Mouse (Mus musculus): ENCODE measurements around the gene Gm30191. TPM values are rescaled to one million over a fixed set of nuclear protein-coding genes. Genes with fewer than 3 reads are reported as not detected.

Gene Gm30191
- not detected in 2 replicates for polyA plus RNA-seq (2012; ENCODE audit: low replicate concordance)

GRCm38 (mm10) chr4:134246719-134247258, at the start of gene Gm30191:
TSS of gene Gm30191 (plus strand) at chr4:134246935.

GRCm38 (mm10) chr4:134202904-134203303, 43.8 kb upstream of the Gm30191 start, which contains the start of gene Gm7534:
TSS of gene Gm7534 (minus strand) at chr4:134203004.

DNA sequence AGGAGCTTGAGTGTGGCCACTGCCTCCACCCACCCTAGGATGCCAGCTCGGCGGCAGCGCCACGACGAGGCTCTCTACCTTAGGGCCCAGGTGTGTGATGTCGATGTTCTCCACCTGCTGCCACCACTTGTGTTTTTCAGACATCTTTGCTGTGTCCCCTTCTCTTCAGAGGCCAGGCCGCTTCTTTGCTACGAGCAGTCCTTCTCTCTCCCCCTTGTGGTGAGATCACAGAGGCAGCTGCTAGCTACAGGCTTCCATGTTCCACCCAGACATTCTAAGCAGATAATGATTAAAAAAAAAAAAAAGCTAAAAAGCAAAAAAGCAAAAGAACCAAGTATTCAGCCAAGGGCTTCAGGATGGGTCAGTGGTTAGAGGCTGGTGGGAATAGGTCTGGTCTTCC, 19.5 kb upstream of the Gm30191 start, which contains the start of gene Catsper4:
Gene Catsper4, minus strand, starts transcription at position 190 of the 400 bp plus-strand sequence.

GRCm38 (mm10) chr4:134238279-134238651, 8.5 kb upstream of the Gm30191 start, which contains the start of gene Cnksr1:
TSS of gene Cnksr1 (minus strand) at chr4:134238399.

DNA sequence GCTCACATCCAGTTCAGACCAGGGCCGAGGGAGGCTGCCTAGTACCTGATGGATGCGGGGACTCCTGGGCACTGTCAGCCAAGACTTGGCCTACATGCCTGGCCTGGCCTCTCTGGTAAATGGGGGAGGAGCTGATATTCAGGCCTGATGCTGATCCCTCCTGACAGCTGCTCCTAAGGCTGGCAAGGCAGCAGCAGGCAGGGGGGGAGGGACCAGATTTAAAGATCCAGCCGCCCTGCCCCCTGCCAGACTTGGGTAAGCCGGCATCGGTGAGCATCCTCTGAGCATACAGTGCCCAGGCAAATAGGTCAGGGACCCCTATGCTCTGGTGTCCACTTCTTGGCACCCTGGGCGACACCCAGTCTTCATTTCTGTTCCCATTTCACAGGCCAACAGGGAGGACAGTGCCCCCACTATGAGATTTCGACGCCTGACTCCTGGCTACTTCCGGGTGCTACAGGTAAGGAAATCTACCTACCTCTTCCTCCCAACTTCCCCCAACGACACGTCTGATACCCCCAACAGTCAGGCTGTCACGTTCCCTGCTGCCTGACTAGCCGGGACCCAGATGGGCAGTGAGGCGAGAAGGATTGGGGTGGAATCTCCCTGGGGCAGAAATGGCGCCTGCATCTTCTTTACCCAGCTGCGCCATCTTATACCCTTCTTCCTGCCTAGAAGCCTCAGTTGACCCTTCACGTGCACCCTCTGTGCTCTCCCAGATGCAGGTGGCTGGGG, 3.1 kb upstream of the Gm30191 start, which contains the start of gene E130218I03Rik:
Gene E130218I03Rik, plus strand, starts transcription at position 147 of the 735 bp plus-strand sequence.

DNA sequence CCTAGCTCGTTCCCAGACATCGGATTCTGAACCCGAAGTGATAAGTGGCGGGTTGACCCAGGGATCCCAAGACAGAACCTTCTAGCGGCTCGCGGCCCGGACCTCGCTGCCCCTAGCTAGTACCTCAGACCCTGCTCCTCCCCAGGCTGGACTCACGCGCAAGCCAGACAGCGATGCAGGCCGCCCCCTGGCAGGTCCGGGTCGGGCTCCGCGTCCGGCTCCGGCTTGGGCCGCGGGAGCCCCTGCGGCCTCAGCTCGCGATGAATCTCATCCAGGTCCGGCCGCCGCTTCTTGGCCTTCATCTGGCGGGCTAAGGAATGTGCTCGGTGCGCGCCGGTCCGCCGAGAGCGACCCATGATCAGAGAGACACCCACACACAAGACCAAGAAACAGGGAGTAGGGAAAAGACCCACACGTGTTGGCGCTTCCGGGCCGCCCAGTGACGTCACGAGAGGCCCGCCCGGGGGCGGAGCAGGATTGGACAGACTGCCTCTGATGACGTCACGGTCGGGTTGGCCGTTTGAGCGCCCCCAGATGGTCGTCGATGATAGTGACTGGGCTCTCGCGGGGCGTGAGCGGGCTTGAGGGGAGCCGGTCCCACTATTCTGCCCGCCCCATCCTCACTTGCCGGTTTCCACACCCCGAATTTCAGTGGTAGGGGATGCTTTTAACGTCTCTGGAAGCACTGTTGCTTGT, 1.4 kb upstream of the Gm30191 start, which contains the start of gene Zfp593:
Gene Zfp593, minus strand, starts transcription at position 445 of the 696 bp plus-strand sequence.

GRCm38 (mm10) chr4:134253722-134254324, 7.1 kb downstream of the Gm30191 start, which contains the start of gene Grrp1:
TSS of gene Grrp1 (minus strand) at chr4:134254106.

DNA sequence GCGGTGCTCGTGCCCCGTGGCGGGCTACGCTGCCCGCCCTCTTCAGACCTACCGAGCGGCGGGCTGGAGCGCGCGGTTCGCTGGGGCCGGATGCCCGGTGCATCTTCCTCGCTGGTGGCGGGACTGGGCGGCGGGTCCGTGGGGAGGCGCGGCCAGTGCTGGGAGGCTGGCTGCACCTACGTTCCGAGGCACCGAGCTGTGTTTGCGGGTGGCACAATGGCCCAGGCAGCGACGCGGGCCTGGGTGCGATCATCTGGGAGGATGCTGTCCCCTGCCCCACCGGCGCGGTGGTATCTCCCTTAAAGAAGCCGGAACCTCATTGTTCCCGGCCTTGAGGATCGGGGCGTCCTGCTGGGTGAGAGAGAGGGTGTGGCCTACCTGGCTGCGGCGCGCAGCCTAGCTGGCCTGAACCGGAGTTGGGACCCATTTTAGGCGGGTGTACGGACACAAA, 40.9 kb downstream of the Gm30191 start, which contains the start of gene Pdik1l:
Gene Pdik1l, minus strand, starts transcription at position 321 of the 451 bp plus-strand sequence.

Other genes with a start within 250 kb of the Gm30191 start
- gene Dhdds, start 246.0 kb upstream of the Gm30191 start, polyA plus RNA-seq (2012; ENCODE audit: low replicate concordance): 14.8 and 24.9 TPM in 2 replicates
- 0.58 TPM in 1 of 2 replicates, not detected in the other for gene Lin28a, start 228.1 kb upstream of the Gm30191 start, polyA plus RNA-seq (2012; ENCODE audit: low replicate concordance)
- 2.9 TPM in 2 replicates for gene Zfp683, start 193.1 kb upstream of the Gm30191 start, polyA plus RNA-seq (2012; ENCODE audit: low replicate concordance)
- gene Crybg2, start 186.1 kb upstream of the Gm30191 start, polyA plus RNA-seq (2012; ENCODE audit: low replicate concordance): 1.6 and 2.0 TPM in 2 replicates
- gene Cd52, start 151.9 kb upstream of the Gm30191 start, polyA plus RNA-seq (2012; ENCODE audit: low replicate concordance): 340 and 2,143 TPM in 2 replicates
- 37.0 and 75.8 TPM in 2 replicates for gene Ubxn11, start 144.4 kb upstream of the Gm30191 start, polyA plus RNA-seq (2012; ENCODE audit: low replicate concordance)
- gene Sh3bgrl3, start 118.1 kb upstream of the Gm30191 start, polyA plus RNA-seq (2012; ENCODE audit: low replicate concordance): 217 and 747 TPM in 2 replicates
- 5.6 and 26.8 TPM in 2 replicates for gene Cep85, start 59.8 kb upstream of the Gm30191 start, polyA plus RNA-seq (2012; ENCODE audit: low replicate concordance)
- not detected in 2 replicates for gene Gm7534, start 43.9 kb upstream of the Gm30191 start, polyA plus RNA-seq (2012; ENCODE audit: low replicate concordance)
- not detected in 2 replicates for gene Catsper4, start 19.6 kb upstream of the Gm30191 start, polyA plus RNA-seq (2012; ENCODE audit: low replicate concordance)
- gene Cnksr1, start 8.5 kb upstream of the Gm30191 start, polyA plus RNA-seq (2012; ENCODE audit: low replicate concordance): 0.07 and 0.12 TPM in 2 replicates
- 0.15 TPM in 1 of 2 replicates, not detected in the other for gene E130218I03Rik, start 3.3 kb upstream of the Gm30191 start, polyA plus RNA-seq (2012; ENCODE audit: low replicate concordance)
- 21.3 and 31.9 TPM in 2 replicates for gene Zfp593, start 1.3 kb upstream of the Gm30191 start, polyA plus RNA-seq (2012; ENCODE audit: low replicate concordance)
- 0.26 and 1.3 TPM in 2 replicates for gene Grrp1, start 7.2 kb downstream of the Gm30191 start, polyA plus RNA-seq (2012; ENCODE audit: low replicate concordance)
- gene Pdik1l, start 41.0 kb downstream of the Gm30191 start, polyA plus RNA-seq (2012; ENCODE audit: low replicate concordance): 1.9 and 4.3 TPM in 2 replicates
- gene Trim63, start 68.2 kb downstream of the Gm30191 start, polyA plus RNA-seq (2012; ENCODE audit: low replicate concordance): not detected in 2 replicates
- gene Slc30a2, start 96.2 kb downstream of the Gm30191 start, polyA plus RNA-seq (2012; ENCODE audit: low replicate concordance): 0.21 TPM in 1 of 2 replicates, not detected in the other
- 0.76 and 0.95 TPM in 2 replicates for gene Extl1, start 136.9 kb downstream of the Gm30191 start, polyA plus RNA-seq (2012; ENCODE audit: low replicate concordance)
- gene Pafah2, start 149.4 kb downstream of the Gm30191 start, polyA plus RNA-seq (2012; ENCODE audit: low replicate concordance): 0.71 and 1.8 TPM in 2 replicates
- 8.3 and 57.9 TPM in 2 replicates for gene Stmn1, start 221.4 kb downstream of the Gm30191 start, polyA plus RNA-seq (2012; ENCODE audit: low replicate concordance)
- gene Paqr7, start 249.8 kb downstream of the Gm30191 start, polyA plus RNA-seq (2012; ENCODE audit: low replicate concordance): 11.4 and 19.1 TPM in 2 replicates